Mouse (Mus musculus) stomach, postnatal 0 days (tissue): Measurements from ENCODE around the gene Pp2d1. TPM values are rescaled to one million over a fixed set of nuclear protein-coding genes. Genes with fewer than 3 reads are reported as not detected.
"Not testable (repeated sequence)": the region's sequence is repeated elsewhere in the genome, so short reads cannot be mapped to it uniquely, and the experiment has no call there.

Experiments
- ATAC-seq: fragments of 200-750 bp; cut with Nextera tagmentation; 2 replicates; pipeline ENCODE4 v1.8.0; 2017; ENCODE audit not compliant: low FRiP score, low TSS enrichment
- DNase-seq: peaks from one replicate; pipeline ENCODE4 v3.0.0-alpha.2; 2016; ENCODE audit warnings: low spot score
- H3K27ac ChIP-seq: fragments of 300-500 bp; sonication (generic); replicated peaks from 2 replicates; pipeline ENCODE4 v1.5.1; 2014; ENCODE audit warnings: mild to moderate bottlenecking, control low read depth
- H3K27me3 ChIP-seq: fragments of 300-500 bp; sonication (generic); 2 replicates; pipeline ENCODE4 v1.6.1; 2014; ENCODE audit warnings: low read length; ENCODE audit not compliant: control insufficient read depth, insufficient read depth
- H3K36me3 ChIP-seq: fragments of 300-500 bp; sonication (generic); 2 replicates; pipeline ENCODE4 v1.6.1; 2014; ENCODE audit warnings: low read length, mixed read lengths; ENCODE audit not compliant: control insufficient read depth, insufficient read depth
- H3K4me1 ChIP-seq: fragments of 300-500 bp; sonication (generic); replicated peaks from 2 replicates; pipeline ENCODE4 v1.6.1; 2014; ENCODE audit warnings: antibody characterized with exemption; ENCODE audit not compliant: control insufficient read depth, insufficient read depth
- H3K4me2 ChIP-seq: fragments of 300-500 bp; sonication (generic); replicated peaks from 2 replicates; pipeline ENCODE4 v1.6.1; 2014; ENCODE audit warnings: low read depth, mild to moderate bottlenecking, control low read depth, moderate library complexity
- H3K4me3 ChIP-seq: fragments of 300-500 bp; sonication (generic); 2 replicates; pipeline ENCODE4 v1.5.1; 2014; ENCODE audit warnings: low read depth, low read length, control low read depth
- H3K9ac ChIP-seq: fragments of 300-500 bp; sonication (generic); 2 replicates; pipeline ENCODE4 v1.6.1; 2014; ENCODE audit warnings: mild to moderate bottlenecking, low read length, control low read depth, mixed read lengths
- H3K9me3 ChIP-seq: fragments of 300-500 bp; sonication (generic); 2 replicates; pipeline ENCODE4 v1.6.1; 2016; ENCODE audit warnings: low read length; ENCODE audit not compliant: control insufficient read depth
- CTCF ChIP-seq: IDR thresholded peaks from 2 replicates; pipeline ENCODE4 v1.5.1; 2016; ENCODE audit warnings: antibody characterized with exemption, low read depth, mild to moderate bottlenecking, moderate library complexity
- EP300 ChIP-seq: optimal IDR thresholded peaks from 2 replicates; pipeline ENCODE3; 2016; ENCODE audit warnings: antibody characterized with exemption
- WGBS: fragments of 180-500 bp; shearing (Covaris S2); extraction: QIAGEN DNeasy Blood & Tissue Kit; methylation state at CpG from one replicate; pipeline ENCODE4 v1.1.7; 2014; 5-methylcytosine and 5-hydroxymethylcytosine counted together
- polyA plus RNA-seq: library from polyadenylated mRNA; unstranded; fragments of >200 nt; fragmentation: Nextera tagmentation; extraction: Ambion mirVana; gene quantifications from 2 replicates; pipeline ENCODE4 v1.2.1, GENCODE M21; 2015

The Pp2d1 gene
- 0.12 and 0.22 TPM in 2 replicates for polyA plus RNA-seq

DNA sequence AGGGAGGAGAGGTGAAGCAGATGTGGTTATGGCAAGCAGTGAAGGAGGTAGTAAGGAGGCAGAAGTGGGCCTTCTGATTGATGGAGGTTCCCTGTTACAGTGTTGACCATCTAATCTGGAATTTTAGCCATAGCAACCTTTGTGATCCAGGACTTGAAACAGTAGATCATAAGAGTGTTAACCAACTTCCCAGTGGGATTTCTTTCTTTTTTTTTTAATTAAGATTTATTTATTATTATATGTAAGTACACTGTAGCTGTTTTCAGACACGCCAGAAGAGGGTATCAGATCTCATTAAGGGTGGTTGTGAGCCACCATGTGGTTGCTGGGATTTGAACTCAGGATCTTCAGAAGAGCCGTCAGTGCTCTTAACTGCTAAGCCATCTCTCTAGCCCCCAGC is at the start of gene Pp2d1:
Pp2d1 (minus strand) TSS at position 101 of the 400 bp plus-strand sequence.
- not testable (repeated sequence) for H3K36me3 ChIP-seq, H3K27ac ChIP-seq, H3K27me3 ChIP-seq, H3K9me3 ChIP-seq, H3K4me1 ChIP-seq, DNase-seq, ATAC-seq, H3K4me3 ChIP-seq, H3K9ac ChIP-seq, H3K4me2 ChIP-seq
- WGBS, result 79% methylated on average over 2 of the region's 2 CpGs

DNA sequence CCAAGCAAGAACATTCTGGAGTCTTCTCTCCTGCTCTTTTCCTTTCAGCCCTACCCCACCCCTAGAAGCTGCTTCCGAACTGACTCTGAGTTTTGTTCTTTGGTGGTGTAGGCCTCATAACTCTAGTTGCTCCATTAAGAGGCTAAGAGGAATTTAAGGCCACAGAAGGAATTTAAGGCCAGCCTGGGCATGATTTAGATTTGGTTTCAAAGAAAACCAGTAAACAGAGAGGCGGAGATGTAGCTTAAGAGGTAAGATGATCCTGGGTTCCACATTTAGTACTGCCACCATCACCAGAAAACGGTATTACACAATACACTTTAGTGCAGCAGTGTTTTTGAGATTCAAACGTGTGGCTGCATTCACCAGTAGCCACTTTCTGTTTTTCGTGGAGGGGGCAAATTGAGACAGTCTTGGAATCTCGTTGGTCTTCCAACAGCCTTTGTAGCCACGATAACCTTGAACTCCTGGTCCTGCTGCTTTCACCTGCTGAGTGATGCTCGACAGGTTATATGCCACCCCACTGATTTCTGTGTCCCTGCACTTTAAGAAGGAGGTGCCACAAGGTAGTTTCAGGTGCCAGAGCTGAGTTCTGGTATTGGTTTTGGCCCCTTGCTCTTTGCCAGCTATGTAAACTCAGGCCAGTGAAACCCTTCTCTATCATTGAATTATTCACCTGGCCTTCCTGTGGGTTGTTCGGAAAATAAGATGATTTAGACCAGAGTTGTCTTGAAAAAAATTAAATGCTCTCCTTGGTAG is 49.0 kb upstream of the Pp2d1 start:
- DNase-seq (no peak), ATAC-seq (no peak)
- Histone ChIP-seq H3K4me3 (no peak overlapping the region), H3K4me1 (0 out of 2 replicates have a peak, but pooled peaks cover 5% of the 10 kb centered on the region), H3K36me3 (no peaks in the 10 kb centered on the region), H3K27ac (peak overlapping the region; percentile 53; the same call in 1 of the 2 replicates), H3K27me3 (no peaks in the 10 kb centered on the region), H3K9ac (no peak overlapping the region), H3K9me3 (no peaks in the 10 kb centered on the region), H3K4me2 (no peak overlapping the region)
- 70% methylated on average over 9 of the region's 9 CpGs for WGBS
- TF ChIP-seq EP300, result no peak
- no peak for TF ChIP-seq CTCF

GRCm38 (mm10) chr17:53587074-53587851 is 48.0 kb upstream of the Pp2d1 start:
- Histone ChIP-seq H3K27ac (peak overlapping the region; percentile 53), H3K4me1 (0 out of 2 replicates have a peak, but pooled peaks cover 5% of the 10 kb centered on the region), H3K27me3 (no peaks in the 10 kb centered on the region), H3K9me3 (no peaks in the 10 kb centered on the region), H3K36me3 (no peaks in the 10 kb centered on the region), H3K4me3 (no peak overlapping the region), H3K9ac (no peak overlapping the region), H3K4me2 (no peak overlapping the region; the same call in 1 of the 2 replicates)
- no peak for TF ChIP-seq CTCF
- TF ChIP-seq EP300, result no peak
- ATAC-seq (peak; percentile 93), DNase-seq (peak; percentile 91)
- 26% methylated on average over 14 of the region's 14 CpGs for WGBS

GRCm38 (mm10) chr17:53583846-53584579 is 44.8 kb upstream of the Pp2d1 start:
- Histone ChIP-seq H3K27ac (no peak overlapping the region), H3K4me3 (no peak overlapping the region), H3K4me1 (0 out of 2 replicates have a peak, but pooled peaks cover 5% of the 10 kb centered on the region), H3K36me3 (no peaks in the 10 kb centered on the region), H3K9ac (no peak overlapping the region), H3K27me3 (no peaks in the 10 kb centered on the region), H3K9me3 (no peaks in the 10 kb centered on the region), H3K4me2 (no peak overlapping the region)
- no peak for TF ChIP-seq EP300
- no peak for TF ChIP-seq CTCF
- WGBS, result 72% methylated on average over 11 of the region's 11 CpGs
- ATAC-seq (peak; percentile 55; the same call in 1 of the 2 replicates), DNase-seq (no peak)

- no peak for TF ChIP-seq CTCF
- TF ChIP-seq EP300, result no peak
- 0 out of 2 replicates have a peak, but pooled peaks cover 5% of the 10 kb centered on the region for H3K4me1 ChIP-seq
- no peaks in the 10 kb centered on the region for H3K9me3 ChIP-seq
- no peak overlapping the region for H3K9ac ChIP-seq
- H3K4me3 ChIP-seq, result no peak overlapping the region
- no peak overlapping the region for H3K27ac ChIP-seq
- no peaks in the 10 kb centered on the region for H3K36me3 ChIP-seq
- DNase-seq, result no peak
- no peak for ATAC-seq
- H3K4me2 ChIP-seq, result no peak overlapping the region
- 81% methylated on average over 7 of the region's 7 CpGs for WGBS
- no peaks in the 10 kb centered on the region for H3K27me3 ChIP-seq
These were observed 43.6 kb upstream of the Pp2d1 start for GRCm38 (mm10) chr17:53582805-53583204.
